8 mouse cellular contexts compared by ENCODE assay signal in genomic region chr2:122725604-122726003, GRCm38 (mm10). TPM values are rescaled to one million over a fixed set of nuclear protein-coding genes. Genes with fewer than 3 reads are reported as not detected.
A peak's percentile ranks its signal among the peaks of the same experiment; 100 is the strongest.
DNase-seq lines count a peak whose midpoint lies in the region; ATAC-seq and TF ChIP-seq lines count a peak whose summit lies in the region.

No protein-coding gene starts in this region.

- no peak overlapping the region for H3K4me2 ChIP-seq in heart, embryonic 11.5 days
- H3K4me2 ChIP-seq in forebrain, embryonic 13.5 days, result no peak overlapping the region

- no peak for ATAC-seq in heart, embryonic 11.5 days (replicated peaks; ENCODE audit: insufficient number of reproducible peaks, low FRiP score, low TSS enrichment)
- ATAC-seq in megakaryocyte progenitor cell, adult 5-6 weeks (replicated peaks; ENCODE audit: poor library complexity), result peak; percentile 73
- ATAC-seq in forebrain, embryonic 13.5 days, result no peak

- no peak overlapping the region for H3K27ac ChIP-seq in heart, adult 2 months
- H3K27ac ChIP-seq in heart, embryonic 11.5 days (ENCODE audit: low read depth, low read length), result no peak overlapping the region
- no peak overlapping the region for H3K27ac ChIP-seq in forebrain, embryonic 13.5 days

- peak in 1 of 2 experiments; percentile 49 for DNase-seq in heart, adult 2 months
- peak; percentile 27 for DNase-seq in right cerebral cortex, postnatal 4 days
- no peak for DNase-seq in right cerebral cortex, postnatal 10 days (ENCODE audit: low spot score in 2 of 2)
- DNase-seq in embryo, embryonic 10.5 days (ENCODE audit: low spot score), result peak; percentile 38
- DNase-seq in thymus, postnatal 4 days, result peak; percentile 84

- no peak for TF ChIP-seq POLR2A in heart, adult 2 months (IDR thresholded peaks at IDR 0.05; ENCODE audit: insufficient read depth, low read depth, low read length)

- H3K36me3 ChIP-seq in heart, adult 2 months (ENCODE audit: control insufficient read depth, insufficient read depth, low read length), result no peaks in the 10 kb centered on the region
- H3K36me3 ChIP-seq in heart, embryonic 11.5 days (ENCODE audit: control insufficient read depth, insufficient read depth, low read length), result no peaks in the 10 kb centered on the region
- H3K36me3 ChIP-seq in forebrain, embryonic 13.5 days (ENCODE audit: poor library complexity, severe bottlenecking), result no peaks in the 10 kb centered on the region

- 54% methylated on average over 10 of the region's 10 CpGs for WGBS in heart, adult 2 months
- WGBS in heart, embryonic 11.5 days (ENCODE audit: insufficient replicate concordance), result 53% methylated on average over 10 of the region's 10 CpGs
- 58% methylated on average over 10 of the region's 10 CpGs for WGBS in forebrain, embryonic 13.5 days

- H3K4me3 ChIP-seq in heart, adult 2 months, result no peak overlapping the region
- H3K4me3 ChIP-seq in heart, embryonic 11.5 days (ENCODE audit: low read depth, low read length), result no peak overlapping the region
- H3K4me3 ChIP-seq in forebrain, embryonic 13.5 days, result no peak overlapping the region

- peak; percentile 80 for TF ChIP-seq CTCF in heart, adult 2 months (IDR thresholded peaks at IDR 0.05)

- 0 out of 2 replicates have a peak, but pooled peaks have one; percentile 22 for TF ChIP-seq EP300 in heart, adult 2 months (IDR thresholded peaks at IDR 0.05; ENCODE audit: insufficient read depth, low read depth, low read length)

- H3K27me3 ChIP-seq in heart, adult 2 months (ENCODE audit: control insufficient read depth, insufficient read depth, low read length), result no peaks in the 10 kb centered on the region
- H3K27me3 ChIP-seq in heart, embryonic 11.5 days (ENCODE audit: control insufficient read depth, insufficient read depth, low read length), result no peaks in the 10 kb centered on the region
- no peaks in the 10 kb centered on the region for H3K27me3 ChIP-seq in forebrain, embryonic 13.5 days

- H3K79me2 ChIP-seq in heart, adult 2 months (replicated peaks; ENCODE audit: control insufficient read depth, insufficient read depth, low read length), result no peaks in the 10 kb centered on the region

- no peaks in the 10 kb centered on the region for H3K4me1 ChIP-seq in heart, adult 2 months (ENCODE audit: control insufficient read depth, insufficient read depth, low read length)
- H3K4me1 ChIP-seq in heart, embryonic 11.5 days (ENCODE audit: control insufficient read depth, insufficient read depth, low read length), result no peaks in the 10 kb centered on the region
- H3K4me1 ChIP-seq in forebrain, embryonic 13.5 days, result no peaks in the 10 kb centered on the region

- H3K9ac ChIP-seq in heart, adult 2 months (ENCODE audit: low read depth, low read length), result no peak overlapping the region
- no peak overlapping the region for H3K9ac ChIP-seq in heart, embryonic 11.5 days (ENCODE audit: low read depth, low read length)
- no peak overlapping the region for H3K9ac ChIP-seq in forebrain, embryonic 13.5 days

- intact Hi-C loops in heart, adult 2 months (cut with DNase I), result loop anchor here (1.0 kb wide), 1 partner anchor 28 kb away; no protein-coding TSS in a partner anchor

- no peaks in the 10 kb centered on the region for H3K9me3 ChIP-seq in heart, embryonic 11.5 days (replicated peaks; ENCODE audit: control insufficient read depth, low read length)
- H3K9me3 ChIP-seq in forebrain, embryonic 13.5 days (replicated peaks), result no peaks in the 10 kb centered on the region

RNA-seq across cellular contexts. Expression of gene Bloc1s6, which starts 12.7 kb away (rescaled TPM):
- 10 to 100 TPM; 26.7 to 29.9 TPM for total RNA-seq in heart, adult 2 months (2021)
- polyA plus RNA-seq in heart, adult 2 months (2012; rRNA removed), result 26.0 and 44.2 TPM in 2 replicates
- 39.9 and 44.1 TPM in 2 replicates for polyA plus RNA-seq in heart, embryonic 11.5 days (2014; fragmentation: Nextera tagmentation; extraction: Ambion mirVana)
- 15.5 and 18.9 TPM in 2 replicates for total RNA-seq in megakaryocyte progenitor cell, adult 5-6 weeks (2015)
- total RNA-seq in megakaryocyte progenitor cell, adult 5-6 weeks (2017), result 18.8 and 28.1 TPM in 2 replicates
- polyA plus RNA-seq in forebrain, embryonic 13.5 days (2015; fragmentation: Nextera tagmentation; extraction: Ambion mirVana), result 84.9 and 88.8 TPM in 2 replicates

RNA-seq across cellular contexts. Expression of gene Slc30a4, which starts 23.1 kb away (rescaled TPM):
- 1 to 10 TPM; 7.9 to 9.2 TPM for total RNA-seq in heart, adult 2 months (2021)
- 3.2 and 6.9 TPM in 2 replicates for polyA plus RNA-seq in heart, adult 2 months (2012; rRNA removed)
- 7.0 and 9.9 TPM in 2 replicates for polyA plus RNA-seq in heart, embryonic 11.5 days (2014; fragmentation: Nextera tagmentation; extraction: Ambion mirVana)
- 1.8 and 2.1 TPM in 2 replicates for total RNA-seq in megakaryocyte progenitor cell, adult 5-6 weeks (2015)
- 2.5 and 2.7 TPM in 2 replicates for total RNA-seq in megakaryocyte progenitor cell, adult 5-6 weeks (2017)
- polyA plus RNA-seq in forebrain, embryonic 13.5 days (2015; fragmentation: Nextera tagmentation; extraction: Ambion mirVana), result 4.4 and 4.7 TPM in 2 replicates

RNA-seq across cellular contexts. Expression of gene Sqor, which starts 39.4 kb away (rescaled TPM):
- total RNA-seq in heart, adult 2 months (2021), result 10 to 100 TPM; 35.0 to 43.1 TPM
- polyA plus RNA-seq in heart, adult 2 months (2012; rRNA removed), result 29.3 and 43.4 TPM in 2 replicates
- 3.0 and 4.1 TPM in 2 replicates for polyA plus RNA-seq in heart, embryonic 11.5 days (2014; fragmentation: Nextera tagmentation; extraction: Ambion mirVana)
- total RNA-seq in megakaryocyte progenitor cell, adult 5-6 weeks (2015), result 29.5 and 34.6 TPM in 2 replicates
- 35.5 and 41.0 TPM in 2 replicates for total RNA-seq in megakaryocyte progenitor cell, adult 5-6 weeks (2017)
- polyA plus RNA-seq in forebrain, embryonic 13.5 days (2015; fragmentation: Nextera tagmentation; extraction: Ambion mirVana), result 2.3 and 5.6 TPM in 2 replicates

Comparison
In these comparisons a context has a peak if more than half of its experiments do, and no peak if none do; other contexts are left out.
1. DNase-seq: peak in right cerebral cortex, postnatal 4 days (single experiment), embryo, embryonic 10.5 days (single experiment) and thymus, postnatal 4 days (single experiment); none in right cerebral cortex, postnatal 10 days (0 of 2).